Mouse (Mus musculus) gastrocnemius, adult 8-10 months (tissue): ENCODE data around the gene Pgd. TPM values are rescaled to one million over a fixed set of nuclear protein-coding genes. Genes with fewer than 3 reads are reported as not detected.
"Not testable (repeated sequence)": the region's sequence is repeated elsewhere in the genome, so short reads cannot be mapped to it uniquely, and the experiment has no call there.

Source experiments
- DNase-seq, 2 experiments: peaks; one replicate each; pipeline ENCODE4 v3.0.0; 2022; ENCODE audit warnings: low spot score in 2 of 2
- total RNA-seq, 4 experiments: library from RNA; stranded (reverse); gene quantifications; 2 replicates each; pipeline ENCODE4 v1.2.4; 2022

Gene Pgd
- total RNA-seq, 4 experiments from 2014 or later = 12.3 to 18.6 (median 15.7) TPM

DNA sequence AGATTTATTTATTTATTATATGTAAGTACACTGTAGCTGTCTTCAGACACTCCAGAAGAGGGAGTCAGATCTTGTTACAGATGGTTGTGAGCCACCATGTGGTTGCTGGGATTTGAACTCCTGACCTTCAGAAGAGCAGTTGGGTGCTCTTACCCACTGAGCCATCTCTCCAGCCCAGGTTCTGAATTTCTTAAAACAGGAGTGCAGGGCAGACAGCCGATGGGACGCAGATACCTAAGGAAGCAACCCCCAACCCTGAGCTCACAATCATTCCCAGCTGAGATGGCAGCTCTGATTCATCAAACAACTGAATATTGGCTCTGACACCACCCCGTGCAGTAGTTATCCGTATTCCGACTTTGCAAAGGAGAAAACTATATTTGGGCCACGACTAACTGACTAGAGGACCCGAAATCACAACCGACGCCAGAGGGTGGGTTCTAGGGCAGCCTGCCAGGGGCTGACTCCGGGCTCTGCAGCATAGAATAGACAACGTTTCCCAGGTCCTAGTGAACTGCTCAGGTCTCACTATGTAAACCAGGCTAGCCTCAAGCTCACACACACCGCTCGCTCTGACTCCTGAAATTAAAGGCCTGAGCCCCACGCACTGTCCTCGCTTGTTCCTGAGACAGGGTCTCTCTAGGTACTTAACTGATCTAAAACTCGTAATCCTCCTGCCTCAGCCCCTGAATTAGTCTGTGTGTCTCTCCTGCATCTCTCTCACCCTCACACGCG, 30.3 kb downstream of the Pgd start:
- DNase-seq = no peak

DNA sequence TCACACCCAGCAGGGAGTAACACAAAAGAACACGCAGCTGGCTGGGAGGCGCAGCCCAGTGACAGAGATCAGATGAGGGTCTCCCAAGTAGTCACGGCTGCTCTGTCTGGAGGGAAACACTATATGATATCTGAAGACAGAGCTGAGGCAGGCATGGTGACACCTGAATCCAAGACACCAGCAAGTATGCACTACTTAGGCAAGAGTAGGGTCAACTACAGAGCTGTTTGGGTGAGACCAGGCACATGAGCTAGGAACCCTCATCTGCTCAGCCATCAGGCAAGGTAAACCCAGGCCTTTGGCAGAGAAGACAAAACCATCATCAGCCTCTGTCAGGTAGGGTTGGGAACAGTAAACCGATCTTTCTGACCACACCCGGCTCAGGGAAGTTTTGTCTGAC, 33.2 kb downstream of the Pgd start:
- no peak for DNase-seq

DNA sequence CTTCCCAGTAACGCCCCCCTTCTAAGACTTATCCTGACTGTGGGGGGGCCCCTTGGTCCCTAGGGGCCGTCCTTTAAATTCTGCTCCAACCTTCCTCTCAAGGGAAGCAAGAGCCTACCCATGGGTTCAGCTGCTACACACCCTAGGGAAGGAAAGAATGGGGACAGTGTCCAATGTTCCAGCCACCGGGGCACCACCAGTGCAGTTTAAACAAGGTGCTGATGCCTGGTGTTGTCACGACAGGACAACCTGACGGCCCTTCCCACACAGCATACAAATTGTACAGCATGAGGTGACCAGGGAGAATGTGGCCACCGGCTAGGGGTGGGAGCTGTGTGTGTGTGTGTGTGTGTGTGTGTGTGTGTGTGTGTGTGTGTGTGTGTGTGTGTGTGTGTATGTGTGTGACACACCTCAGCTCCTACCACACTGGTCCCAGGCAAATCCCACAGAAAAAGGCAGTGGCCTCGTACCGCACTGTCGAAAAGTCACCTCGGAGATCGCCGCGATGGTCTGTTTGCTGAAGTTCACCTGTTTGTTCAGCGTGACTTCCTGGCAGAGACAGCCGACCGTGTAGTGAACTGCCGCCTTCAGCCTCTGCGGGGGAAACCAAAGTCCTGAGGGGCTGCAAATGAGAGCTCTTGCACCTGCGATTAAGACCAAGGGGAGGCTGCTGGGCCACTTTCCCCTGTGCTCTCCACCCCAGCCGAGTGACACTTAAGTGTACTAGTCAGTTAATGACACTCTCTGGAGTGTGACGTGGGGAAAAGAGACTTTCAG, 34.6 kb downstream of the Pgd start:
- no peak for DNase-seq

DNA sequence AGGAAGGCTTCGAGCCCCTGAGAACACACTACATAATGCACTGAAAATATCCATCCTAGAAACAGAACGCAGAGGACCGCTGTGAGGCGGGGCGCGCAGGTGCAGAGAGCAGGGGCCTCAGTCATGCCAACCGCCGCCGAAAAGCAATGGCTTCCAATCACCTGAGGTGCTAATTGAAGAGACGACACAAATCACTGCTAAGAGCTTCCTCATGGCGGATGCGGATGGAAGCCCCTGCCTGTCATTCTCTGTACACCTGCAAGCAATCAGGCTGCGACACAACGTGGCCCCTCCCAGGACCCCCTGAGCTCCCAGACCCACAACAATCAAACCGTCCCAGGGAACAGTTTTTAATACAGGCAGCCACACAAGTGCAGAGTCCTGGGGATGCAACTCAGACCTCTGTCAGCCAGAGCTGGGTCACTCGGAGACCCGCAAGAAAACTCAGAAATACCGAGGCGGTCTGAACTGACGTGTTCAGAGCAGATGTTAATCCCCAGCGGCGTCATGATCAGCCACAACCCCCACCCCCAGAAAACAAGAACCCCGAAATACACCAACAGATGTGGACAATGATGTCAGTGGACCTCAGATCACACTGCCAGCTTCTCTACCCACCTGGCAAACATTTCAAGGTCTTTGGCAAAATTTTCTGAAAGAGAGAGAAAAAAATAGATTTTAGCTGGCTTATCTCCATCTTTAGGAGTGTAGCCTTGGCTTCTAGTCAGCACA, 35.4 kb downstream of the Pgd start:
- DNase-seq = no peak

DNA sequence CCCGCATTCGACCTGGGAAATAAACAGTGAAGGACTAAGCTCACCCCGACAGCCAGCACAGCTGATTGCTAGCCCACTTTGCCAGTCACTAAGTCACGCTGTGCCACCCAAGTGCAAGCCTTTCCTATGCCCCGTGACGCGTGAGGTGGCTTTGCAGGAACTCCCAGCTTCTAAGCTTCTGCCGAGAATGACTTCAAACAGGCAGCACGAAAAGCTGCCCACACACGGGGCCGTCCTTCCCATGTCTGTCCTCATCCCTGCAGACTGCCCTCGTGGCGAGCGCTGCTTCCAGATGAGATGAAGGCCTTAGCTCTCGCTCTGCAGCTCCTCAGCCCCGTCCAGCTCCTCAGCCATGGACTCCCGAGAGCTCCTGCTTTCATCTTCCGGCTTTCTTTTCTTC, 38.1 kb downstream of the Pgd start:
- DNase-seq = no peak

DNA sequence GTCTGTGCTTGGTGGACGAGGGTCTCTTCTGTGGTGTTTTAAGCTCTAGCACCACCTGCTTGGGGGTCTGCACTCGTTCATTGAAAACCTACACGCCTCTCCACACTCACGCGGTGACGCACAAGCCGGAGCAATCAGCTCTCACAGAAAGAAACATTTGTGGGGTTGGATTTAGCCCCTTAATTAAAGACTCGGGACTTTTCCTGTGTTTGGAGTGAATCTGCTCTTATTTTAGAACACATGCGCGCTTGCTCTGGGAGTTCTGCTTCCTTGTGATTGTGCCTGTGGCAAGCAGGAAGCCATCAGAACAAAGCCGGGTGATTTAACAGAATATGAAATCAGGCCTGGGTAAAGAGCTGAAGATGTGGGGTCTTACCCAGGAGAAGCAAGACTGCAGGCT, 39.9 kb downstream of the Pgd start, which contains the start of gene Cort:
Gene Cort, minus strand, starts transcription at position 101 of the 400 bp plus-strand sequence.
- no peak for DNase-seq

DNA sequence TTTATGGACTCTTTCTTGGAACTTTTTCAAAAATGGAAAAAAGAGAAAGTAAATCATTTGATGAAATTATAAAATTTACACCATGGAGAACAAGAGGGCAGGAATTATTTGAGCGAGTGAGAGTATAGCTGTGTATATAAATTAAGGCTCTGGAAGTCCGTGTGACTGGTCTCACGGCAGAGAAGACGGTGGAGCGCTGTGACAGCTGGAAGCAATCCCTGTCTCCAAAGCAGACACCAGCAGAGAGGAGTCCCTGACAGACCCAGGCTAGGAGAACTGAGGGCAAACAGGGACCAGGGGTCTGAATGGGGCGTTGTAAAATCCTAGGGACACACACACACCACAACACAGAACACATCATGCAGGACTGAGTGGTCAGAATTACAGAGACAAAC, 40.5 kb downstream of the Pgd start:
- no peak for DNase-seq

DNA sequence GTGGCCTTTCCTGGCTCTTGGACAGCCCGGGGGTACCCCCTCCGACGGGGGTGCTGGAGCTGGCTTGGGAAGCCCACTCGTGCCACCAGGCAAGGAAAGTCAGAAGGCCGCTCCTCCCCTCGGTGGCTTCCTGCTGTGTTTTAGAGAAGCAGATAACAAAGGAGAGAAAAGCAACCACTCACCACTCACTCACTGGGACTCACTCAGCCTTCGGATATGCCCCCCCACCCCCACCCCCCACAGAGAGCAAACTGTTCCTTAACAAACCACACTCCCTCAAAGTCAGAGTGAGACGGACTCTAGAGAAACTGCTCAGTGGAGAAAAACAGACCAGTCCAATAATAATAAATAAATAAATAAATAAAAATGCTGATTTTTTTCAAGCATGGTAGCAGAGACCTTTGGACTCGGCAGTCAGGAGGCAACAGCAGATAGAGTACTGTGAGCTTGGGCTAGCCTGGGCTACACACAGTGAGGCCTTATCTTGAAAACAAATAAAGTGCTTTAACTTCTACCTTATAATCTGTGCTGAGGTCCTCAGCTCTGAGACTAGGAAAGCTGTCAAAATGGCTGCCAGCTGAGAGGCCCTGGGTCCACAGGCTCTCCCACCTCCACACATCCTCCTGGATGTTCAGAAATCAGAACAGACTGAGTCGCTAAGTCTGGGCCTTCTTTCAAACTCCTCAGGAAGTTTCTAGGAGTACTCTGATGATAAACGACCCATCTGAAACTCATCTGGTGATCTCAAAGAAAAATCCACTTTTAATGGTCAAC, 41.0 kb downstream of the Pgd start:
- no peak for DNase-seq

DNA sequence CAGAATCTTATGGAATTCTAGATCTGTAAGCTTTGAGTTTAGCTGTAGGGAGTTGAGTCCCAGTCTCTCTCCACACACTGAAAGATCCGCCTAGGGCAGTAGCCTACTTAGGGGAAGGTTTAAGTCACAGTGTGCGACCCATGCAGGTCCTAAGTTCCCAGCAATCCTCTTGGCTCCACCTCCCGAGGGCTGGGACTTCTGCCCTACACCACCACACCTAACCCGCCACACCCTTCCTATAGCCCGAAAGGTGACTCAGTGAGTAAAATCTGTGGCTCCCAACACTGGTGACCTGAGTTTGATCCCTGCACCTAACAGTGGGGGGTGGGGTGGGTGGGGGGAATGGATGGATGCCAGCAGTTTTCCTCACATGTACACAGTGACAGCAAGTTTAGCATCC, 43.1 kb downstream of the Pgd start:
- DNase-seq = no peak

DNA sequence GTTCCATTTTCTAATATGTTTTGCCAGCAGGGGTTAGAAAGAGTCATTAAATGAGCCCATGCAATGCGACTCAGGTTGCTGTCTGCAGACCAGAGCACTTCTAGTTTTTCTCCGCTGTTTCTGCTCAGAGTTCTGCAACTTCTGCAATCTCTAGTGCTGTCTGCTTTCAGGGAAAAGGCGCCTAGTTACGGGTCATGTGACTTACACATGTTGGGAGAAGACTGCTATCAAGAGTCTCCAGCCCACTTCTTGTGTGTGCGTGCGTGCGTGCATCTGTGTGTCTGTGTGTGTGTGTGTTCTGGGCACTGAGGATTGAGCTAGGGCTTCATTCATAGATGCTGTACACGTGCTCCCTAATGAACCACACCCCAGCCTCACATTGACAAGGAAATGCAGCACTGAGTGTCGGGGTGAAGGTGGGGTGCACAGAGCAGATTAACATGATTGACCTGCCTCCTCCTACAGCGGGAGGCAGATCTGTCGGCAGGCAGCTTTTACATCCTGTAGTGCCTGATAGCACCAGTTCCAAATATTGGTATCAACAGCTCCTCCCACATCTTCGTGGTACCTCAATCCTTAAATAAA, 46.5 kb downstream of the Pgd start:
- not testable (repeated sequence) for DNase-seq

DNA sequence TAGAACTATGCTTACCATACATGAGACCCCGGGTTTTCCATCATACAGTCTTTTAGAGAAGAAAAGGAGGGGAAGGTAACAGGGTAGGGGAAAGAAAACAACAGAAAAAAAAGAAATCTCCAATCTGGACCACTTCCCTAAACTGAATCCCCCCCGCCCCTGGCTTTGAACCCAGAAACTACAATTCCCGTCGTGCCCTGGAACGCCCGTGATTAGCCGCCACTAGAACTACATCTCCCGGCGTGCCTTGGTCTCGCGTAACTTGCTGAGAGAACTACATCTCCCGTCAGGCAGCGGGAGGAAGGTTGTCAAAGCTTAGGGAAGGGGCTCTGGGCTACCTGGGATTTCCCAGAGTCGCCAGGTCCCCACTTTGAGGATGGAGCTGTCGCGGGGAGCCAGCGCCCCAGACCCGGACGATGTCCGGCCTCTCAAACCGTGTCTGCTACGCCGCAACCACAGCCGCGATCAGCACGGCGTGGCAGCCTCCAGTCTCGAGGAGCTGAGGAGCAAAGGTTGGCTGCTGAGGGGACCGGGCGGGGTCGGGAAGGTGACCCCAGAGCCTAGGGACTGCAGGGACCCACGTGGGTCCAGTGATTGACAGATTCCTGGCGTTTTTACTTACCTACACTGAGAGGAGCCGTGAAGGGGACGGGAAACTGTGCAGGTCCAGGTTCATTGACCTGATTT, 62.6 kb downstream of the Pgd start, which contains the start of gene Dffa:
Gene Dffa, plus strand, starts transcription at position 272 of the 687 bp plus-strand sequence.
- peak; percentile 84 to 87 for DNase-seq

DNA sequence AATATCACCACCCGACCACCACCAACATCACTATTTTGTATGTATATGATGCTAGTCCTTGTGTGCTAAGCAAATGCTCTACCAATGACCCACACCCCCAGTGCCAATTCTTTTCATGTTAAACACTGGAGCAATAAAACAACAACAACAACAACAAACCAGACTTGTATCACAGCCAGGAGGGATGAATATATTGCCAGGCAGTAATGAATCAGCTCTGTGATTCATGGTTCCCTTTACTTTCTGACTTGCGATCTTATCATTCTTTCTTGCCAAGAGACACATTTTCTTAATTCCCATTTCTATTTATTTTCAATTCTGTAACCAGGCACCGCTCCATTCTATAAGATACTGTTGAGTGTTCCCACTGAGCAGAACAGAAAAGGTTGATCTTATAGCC, 65.1 kb downstream of the Pgd start:
- DNase-seq = no peak

DNA sequence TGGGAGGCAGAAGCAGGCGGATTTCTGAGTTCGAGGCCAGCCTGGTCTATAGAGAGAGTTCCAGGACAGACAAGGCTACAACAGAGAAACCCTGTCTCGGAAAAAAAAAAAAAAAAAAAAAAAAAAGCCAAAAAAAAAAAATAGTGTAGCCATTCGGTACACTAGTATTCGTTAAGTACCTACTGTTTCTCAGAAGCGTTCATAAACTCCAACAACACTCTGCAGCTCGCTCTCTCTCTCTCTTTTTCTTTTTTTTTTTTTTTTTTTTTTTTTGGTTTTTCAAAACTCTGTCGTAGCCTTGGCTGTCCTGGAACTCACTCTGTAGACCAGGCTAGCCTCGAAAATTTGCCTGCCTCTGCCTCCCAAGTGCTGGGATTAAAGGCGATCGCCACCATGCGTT, 66.1 kb downstream of the Pgd start:
- not testable (repeated sequence) for DNase-seq

Other genes with a start within 250 kb of the Pgd start
- 10 to 100 TPM; 21.1 to 23.9 (median 23.4) TPM for gene Pex14, start 66.9 kb downstream of the Pgd start, total RNA-seq
- gene Dffa, start 62.6 kb downstream of the Pgd start, total RNA-seq = 10 to 100 TPM; 71.6 to 76.6 (median 74.8) TPM
- gene Cort, start 40.0 kb downstream of the Pgd start, total RNA-seq = under 1 TPM in 2 of 4 experiments, not detected in 2; 0.53 to 0.61 TPM
- 1 to 10 TPM; 5.2 to 8.7 (median 6.2) TPM for gene Cenps, start 29.1 kb downstream of the Pgd start, total RNA-seq
- gene Kif1b, start 140.9 kb upstream of the Pgd start, total RNA-seq = 100 to 1,000 TPM; 281 to 318 (median 297) TPM